Mouse (Mus musculus): ENCODE data around the gene Fggy.
A peak's percentile ranks its signal among the peaks of the same experiment; 100 is the strongest.

Gene Fggy

GRCm38 (mm10) chr4:95590878-95591277 is 33.6 kb downstream of the Fggy start:
- DNase-seq (ENCODE audit: low spot score), result no peak

GRCm38 (mm10) chr4:95597208-95597607 is 39.9 kb downstream of the Fggy start:
- no peak for DNase-seq (ENCODE audit: low spot score)

GRCm38 (mm10) chr4:95601776-95602175 is 44.5 kb downstream of the Fggy start:
- DNase-seq (ENCODE audit: low spot score), result no peak

GRCm38 (mm10) chr4:95603254-95603653 is 45.9 kb downstream of the Fggy start:
- DNase-seq (ENCODE audit: low spot score), result no peak

GRCm38 (mm10) chr4:95610663-95611062 is 53.4 kb downstream of the Fggy start:
- no peak for DNase-seq (ENCODE audit: low spot score)

GRCm38 (mm10) chr4:95611390-95611789 is 54.1 kb downstream of the Fggy start:
- no peak for DNase-seq (ENCODE audit: low spot score)

GRCm38 (mm10) chr4:95621046-95621445 is 63.7 kb downstream of the Fggy start:
- DNase-seq (ENCODE audit: low spot score), result no peak

- DNase-seq (ENCODE audit: low spot score), result no peak
These were observed 67.4 kb downstream of the Fggy start for GRCm38 (mm10) chr4:95624696-95625095.

- no peak for DNase-seq (ENCODE audit: low spot score)
These were observed 68.3 kb downstream of the Fggy start for GRCm38 (mm10) chr4:95625651-95626050.

- DNase-seq (ENCODE audit: low spot score), result peak; percentile 31
These were observed 68.9 kb downstream of the Fggy start for GRCm38 (mm10) chr4:95626186-95626585.

- no peak for DNase-seq (ENCODE audit: low spot score)
These were observed 77.6 kb downstream of the Fggy start for GRCm38 (mm10) chr4:95634903-95635302.

GRCm38 (mm10) chr4:95636937-95637749 is 79.8 kb downstream of the Fggy start:
- DNase-seq (ENCODE audit: low spot score), result peak; percentile 32

- DNase-seq (ENCODE audit: low spot score), result no peak
These were observed 80.8 kb downstream of the Fggy start for GRCm38 (mm10) chr4:95638063-95638462.

- no peak for DNase-seq (ENCODE audit: low spot score)
These were observed 83.5 kb downstream of the Fggy start for GRCm38 (mm10) chr4:95640831-95641230.

- DNase-seq (ENCODE audit: low spot score), result no peak
These were observed 86.7 kb downstream of the Fggy start for GRCm38 (mm10) chr4:95644048-95644447.

- DNase-seq (ENCODE audit: low spot score), result no peak
These were observed 91.7 kb downstream of the Fggy start for GRCm38 (mm10) chr4:95648801-95649551.

- no peak for DNase-seq (ENCODE audit: low spot score)
These were observed 92.2 kb downstream of the Fggy start for GRCm38 (mm10) chr4:95649552-95649905.

GRCm38 (mm10) chr4:95649980-95650379 is 92.7 kb downstream of the Fggy start:
- DNase-seq (ENCODE audit: low spot score), result no peak

- no peak for DNase-seq (ENCODE audit: low spot score)
These were observed 94.7 kb downstream of the Fggy start for GRCm38 (mm10) chr4:95652044-95652443.

- DNase-seq (ENCODE audit: low spot score), result no peak
These were observed 96.1 kb downstream of the Fggy start for GRCm38 (mm10) chr4:95653296-95653912.

GRCm38 (mm10) chr4:95653913-95654301 is 96.6 kb downstream of the Fggy start:
- no peak for DNase-seq (ENCODE audit: low spot score)

- DNase-seq (ENCODE audit: low spot score), result no peak
These were observed 101.7 kb downstream of the Fggy start for GRCm38 (mm10) chr4:95659024-95659423.

GRCm38 (mm10) chr4:95663596-95663995 is 106.3 kb downstream of the Fggy start:
- DNase-seq (ENCODE audit: low spot score), result no peak

Measured in layer of hippocampus, adult 9-10 months (tissue).